Mouse (Mus musculus): ENCODE data around the gene Susd4. TPM values are rescaled to one million over a fixed set of nuclear protein-coding genes. Genes with fewer than 3 reads are reported as not detected.

Susd4 gene
- polyA plus RNA-seq (2016; fragmentation: Nextera tagmentation; extraction: Ambion mirVana) = 19.3 and 21.6 TPM in 2 replicates

DNA sequence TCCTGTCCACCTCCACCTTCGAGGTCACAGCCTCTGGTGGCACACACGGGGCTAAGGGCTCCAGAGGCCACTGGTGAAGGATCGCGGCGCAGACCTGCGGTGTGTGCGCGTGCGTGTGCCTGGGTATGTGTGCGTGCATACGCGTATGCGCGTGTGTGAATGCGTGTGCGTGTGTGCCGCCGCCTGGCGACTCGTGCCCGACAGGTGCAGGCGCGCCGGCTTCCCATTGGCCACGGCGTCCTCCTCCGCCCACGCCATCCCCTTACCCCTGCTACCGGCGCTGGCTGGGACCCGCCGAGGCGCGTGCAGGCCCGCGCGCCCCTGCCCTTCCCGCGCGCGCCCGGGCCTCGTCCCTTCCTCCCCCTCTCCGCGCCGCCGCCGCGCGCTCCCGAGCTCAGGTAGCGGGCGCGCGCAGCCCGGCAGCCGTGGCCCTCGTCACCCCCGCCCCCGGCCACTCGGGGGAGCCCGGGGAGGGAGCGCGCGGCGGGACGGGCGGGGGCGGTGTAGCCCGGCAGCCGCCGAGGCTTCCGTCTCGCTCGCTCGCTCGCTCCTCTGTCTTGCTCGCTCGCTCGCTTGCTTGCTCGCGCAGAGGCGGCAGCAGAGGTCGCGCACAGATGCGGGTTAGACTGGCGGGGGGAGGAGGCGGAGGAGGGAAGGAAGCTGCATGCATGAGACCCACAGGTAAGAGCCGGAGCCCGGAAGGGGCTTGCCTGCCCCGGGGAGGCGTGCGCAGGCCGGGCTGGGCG lies at the start of gene Susd4:
TSS of gene Susd4 (plus strand) at position 145 of the 746 bp plus-strand sequence.
- WGBS = 2% methylated on average over 93 of the region's 95 CpGs
- no peaks in the 10 kb centered on the region for H3K36me3 ChIP-seq (replicated peaks)
- H3K4me1 ChIP-seq = peaks cover 25% of the 10 kb centered on the region
- peak; percentile 94 for ATAC-seq (ENCODE audit: low FRiP score)
- peak within 1 kb of the TSS; percentile 76 for H3K27ac ChIP-seq
- no peaks in the 10 kb centered on the region for H3K9me3 ChIP-seq
- H3K9ac ChIP-seq = peak within 1 kb of the TSS; percentile 70
- peaks cover 43% of the 10 kb centered on the region for H3K27me3 ChIP-seq
- H3K4me3 ChIP-seq (replicated peaks) = peak within 1 kb of the TSS; percentile 65
- peak within 1 kb of the TSS; percentile 96 for H3K4me2 ChIP-seq

DNA sequence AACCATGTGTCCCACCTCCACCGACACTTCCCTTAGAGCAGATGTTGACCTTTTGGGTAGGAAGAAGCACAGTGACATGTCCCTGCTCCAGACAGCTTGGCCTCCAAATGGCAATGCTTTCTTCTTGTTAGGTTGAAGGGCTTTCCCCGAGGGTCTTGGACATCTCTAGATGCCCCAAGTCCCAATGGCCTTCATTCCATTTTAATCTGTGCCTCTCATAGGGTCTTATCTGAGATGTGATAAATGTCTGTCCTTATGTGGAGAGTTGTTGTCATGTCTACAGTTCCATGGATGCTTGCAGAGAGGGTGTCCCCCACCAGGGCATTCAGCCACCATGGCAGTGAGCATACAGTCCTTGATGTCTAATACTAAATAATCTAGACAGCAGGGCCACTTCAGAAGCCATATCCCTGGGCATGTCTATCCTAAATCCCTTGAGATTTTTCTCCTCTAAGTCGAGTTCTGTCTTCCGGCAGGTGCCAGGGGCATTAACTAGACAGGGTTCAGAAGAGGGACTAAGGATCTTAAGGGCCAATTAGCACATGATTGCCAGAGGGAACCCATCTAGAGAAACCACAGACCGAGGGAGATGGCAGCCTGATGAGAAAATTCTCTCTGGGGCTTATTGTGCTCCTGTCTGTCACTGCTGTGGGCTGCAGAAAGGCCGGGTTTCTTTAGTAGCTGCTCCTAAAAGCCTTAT lies 49.3 kb upstream of the Susd4 start:
- H3K4me2 ChIP-seq = no peak overlapping the region
- 58% methylated on average over 6 of the region's 6 CpGs for whole genome bisulfite sequencing

DNA sequence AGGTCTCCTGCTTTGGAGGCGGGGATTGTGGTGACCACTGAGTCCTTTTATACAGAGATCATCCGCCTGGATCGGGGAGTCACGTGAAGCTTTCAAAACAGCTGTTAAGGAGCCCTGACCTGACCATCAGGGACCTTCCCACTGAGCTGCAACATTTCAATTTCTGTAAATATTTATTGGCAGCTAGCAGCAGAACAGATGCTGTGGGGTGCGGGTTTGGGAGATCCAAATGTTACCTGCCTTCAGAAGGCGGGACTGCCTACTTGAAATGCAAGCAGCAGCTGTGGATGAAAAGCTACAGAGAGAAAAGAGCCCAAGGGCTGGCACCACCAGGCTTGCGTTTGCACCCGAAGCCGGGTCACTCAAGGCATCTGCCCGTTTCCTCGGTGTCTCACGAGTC lies 36.1 kb upstream of the Susd4 start:
- 60% methylated on average over 12 of the region's 12 CpGs for WGBS
- no peak overlapping the region for H3K9ac ChIP-seq
- no peaks in the 10 kb centered on the region for H3K36me3 ChIP-seq (replicated peaks)
- no peaks in the 10 kb centered on the region for H3K27me3 ChIP-seq
- no peaks in the 10 kb centered on the region for H3K9me3 ChIP-seq
- H3K4me2 ChIP-seq = no peak overlapping the region
- no peak overlapping the region for H3K27ac ChIP-seq
- H3K4me1 ChIP-seq = peaks cover 6% of the 10 kb centered on the region; the same call in 1 of the 2 replicates
- no peak for ATAC-seq (ENCODE audit: low FRiP score)
- no peak overlapping the region for H3K4me3 ChIP-seq (replicated peaks)

More for the DNA sequence above, 49.3 kb upstream of the Susd4 start:
- Histone ChIP-seq H3K4me1 (peaks cover 10% of the 10 kb centered on the region), H3K27me3 (no peaks in the 10 kb centered on the region), H3K4me3 (replicated peaks) (no peak overlapping the region), H3K36me3 (replicated peaks) (no peaks in the 10 kb centered on the region), H3K9ac (no peak overlapping the region), H3K27ac (no peak overlapping the region), H3K9me3 (no peaks in the 10 kb centered on the region)
- ATAC-seq (ENCODE audit: low FRiP score) = no peak

- Histone ChIP-seq H3K27me3 (no peaks in the 10 kb centered on the region), H3K9ac (no peak overlapping the region), H3K4me1 (peaks cover 6% of the 10 kb centered on the region; the same call in 1 of the 2 replicates), H3K27ac (no peak overlapping the region), H3K4me2 (no peak overlapping the region), H3K4me3 (replicated peaks) (no peak overlapping the region), H3K9me3 (no peaks in the 10 kb centered on the region), H3K36me3 (replicated peaks) (no peaks in the 10 kb centered on the region)
- no peak for ATAC-seq (ENCODE audit: low FRiP score)
- 70% methylated on average over 9 of the region's 9 CpGs for WGBS
These were observed 34.7 kb upstream of the Susd4 start for GRCm38 (mm10) chr1:182729002-182729401.

DNA sequence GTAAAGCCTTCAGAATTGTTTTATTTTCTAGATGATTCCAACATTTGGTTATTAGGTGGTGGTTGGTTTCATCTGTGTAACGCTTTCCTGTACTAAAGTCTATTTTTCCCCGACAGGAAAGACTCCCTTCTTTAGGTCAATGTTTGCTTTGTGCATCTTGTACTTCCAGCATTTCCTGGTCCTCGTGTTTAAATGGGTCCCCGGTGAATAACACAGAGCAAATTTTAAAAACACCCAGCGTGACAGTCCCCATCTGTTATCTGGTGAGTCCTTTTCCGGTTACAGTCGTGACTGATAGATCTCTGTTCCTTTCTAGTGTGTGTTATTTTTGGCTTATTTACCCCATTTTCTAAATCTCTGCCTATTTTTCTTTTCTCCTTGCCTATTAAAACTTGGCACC lies 31.0 kb upstream of the Susd4 start:
- no peaks in the 10 kb centered on the region for H3K36me3 ChIP-seq (replicated peaks)
- H3K9me3 ChIP-seq = no peaks in the 10 kb centered on the region
- no peak overlapping the region for H3K27ac ChIP-seq
- no peak overlapping the region for H3K4me3 ChIP-seq (replicated peaks)
- no peaks in the 10 kb centered on the region for H3K27me3 ChIP-seq
- H3K9ac ChIP-seq = no peak overlapping the region
- WGBS = 83% methylated on average over 7 of the region's 7 CpGs
- no peak for ATAC-seq (ENCODE audit: low FRiP score)
- H3K4me2 ChIP-seq = no peak overlapping the region
- peaks cover 4% of the 10 kb centered on the region; the same call in 1 of the 2 replicates for H3K4me1 ChIP-seq

GRCm38 (mm10) chr1:182735891-182736290 lies 27.8 kb upstream of the Susd4 start:
- Histone ChIP-seq H3K4me2 (no peak overlapping the region), H3K4me3 (replicated peaks) (no peak overlapping the region), H3K36me3 (replicated peaks) (no peaks in the 10 kb centered on the region), H3K27me3 (no peaks in the 10 kb centered on the region), H3K9ac (no peak overlapping the region), H3K9me3 (no peaks in the 10 kb centered on the region), H3K27ac (no peak overlapping the region), H3K4me1 (no peaks in the 10 kb centered on the region)
- WGBS = 63% methylated on average over 4 of the region's 4 CpGs
- no peak for ATAC-seq (ENCODE audit: low FRiP score)

DNA sequence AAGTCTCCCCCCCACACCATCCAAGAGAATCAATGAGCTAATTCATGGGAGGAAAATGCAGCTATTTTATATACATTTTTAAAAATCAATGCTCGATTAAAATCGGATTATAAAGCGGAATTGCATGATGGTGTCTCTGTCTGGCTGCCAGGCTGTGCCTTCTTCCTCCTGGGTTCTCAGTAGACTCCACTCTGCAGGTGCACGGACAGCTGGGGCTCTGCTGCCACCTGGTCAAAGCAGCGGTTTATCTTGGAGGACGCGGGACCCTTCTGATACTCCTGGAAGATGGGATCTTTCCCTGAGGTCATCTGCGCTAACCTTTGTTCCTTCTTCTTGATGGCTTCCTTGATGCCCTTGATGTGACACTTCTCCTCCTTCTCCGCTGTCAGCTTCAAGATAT lies 16.6 kb upstream of the Susd4 start:
- H3K27ac ChIP-seq = no peak overlapping the region
- H3K4me2 ChIP-seq = no peak overlapping the region
- no peak overlapping the region for H3K4me3 ChIP-seq (replicated peaks)
- no peaks in the 10 kb centered on the region; the same call in 1 of the 2 replicates for H3K4me1 ChIP-seq
- 92% methylated on average over 9 of the region's 9 CpGs for WGBS
- ATAC-seq (ENCODE audit: low FRiP score) = no peak
- H3K9ac ChIP-seq = no peak overlapping the region
- H3K36me3 ChIP-seq (replicated peaks) = no peaks in the 10 kb centered on the region
- no peaks in the 10 kb centered on the region for H3K9me3 ChIP-seq
- no peaks in the 10 kb centered on the region for H3K27me3 ChIP-seq

GRCm38 (mm10) chr1:182747834-182748233 lies 15.8 kb upstream of the Susd4 start:
- Histone ChIP-seq H3K36me3 (replicated peaks) (no peaks in the 10 kb centered on the region), H3K9ac (no peak overlapping the region), H3K9me3 (no peaks in the 10 kb centered on the region), H3K4me1 (no peaks in the 10 kb centered on the region; the same call in 1 of the 2 replicates), H3K4me3 (replicated peaks) (no peak overlapping the region), H3K27me3 (no peaks in the 10 kb centered on the region), H3K4me2 (no peak overlapping the region), H3K27ac (no peak overlapping the region)
- ATAC-seq (ENCODE audit: low FRiP score) = no peak
- WGBS = 90% methylated on average over 17 of the region's 17 CpGs

DNA sequence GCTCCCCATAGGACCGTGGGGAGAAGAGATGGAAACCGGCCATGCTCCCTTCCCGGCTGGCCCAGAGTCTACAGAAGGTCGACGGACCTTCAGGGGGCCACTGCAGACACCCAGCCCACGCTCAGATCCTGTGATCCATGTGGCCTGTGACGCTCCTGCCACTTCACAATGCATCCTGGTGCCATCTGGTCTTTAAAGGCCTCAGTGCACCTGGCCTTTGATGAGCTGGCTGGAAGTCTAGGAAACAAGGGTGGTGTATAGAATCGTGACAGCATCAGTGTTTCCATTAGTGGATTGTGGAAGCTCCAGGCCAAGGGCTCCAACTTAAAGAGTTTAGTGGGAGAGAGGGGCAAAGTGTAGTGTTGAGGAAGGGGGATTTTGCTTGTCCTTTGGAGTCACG lies 14.6 kb upstream of the Susd4 start, which contains the start of gene Ccdc185:
TSS of gene Ccdc185 (minus strand) at position 101 of the 400 bp plus-strand sequence.
- H3K4me1 ChIP-seq = no peaks in the 10 kb centered on the region; the same call in 1 of the 2 replicates
- no peaks in the 10 kb centered on the region for H3K9me3 ChIP-seq
- no peak within 1 kb of the TSS for H3K27ac ChIP-seq
- H3K4me3 ChIP-seq (replicated peaks) = no peak within 1 kb of the TSS
- ATAC-seq (ENCODE audit: low FRiP score) = no peak
- 92% methylated on average over 9 of the region's 9 CpGs for WGBS
- H3K27me3 ChIP-seq = no peaks in the 10 kb centered on the region
- no peaks in the 10 kb centered on the region for H3K36me3 ChIP-seq (replicated peaks)
- H3K9ac ChIP-seq = no peak within 1 kb of the TSS
- no peak within 1 kb of the TSS for H3K4me2 ChIP-seq

GRCm38 (mm10) chr1:182751301-182751700 lies 12.4 kb upstream of the Susd4 start:
- ATAC-seq (ENCODE audit: low FRiP score) = no peak
- Histone ChIP-seq H3K4me1 (no peaks in the 10 kb centered on the region; the same call in 1 of the 2 replicates), H3K9me3 (no peaks in the 10 kb centered on the region)

DNA sequence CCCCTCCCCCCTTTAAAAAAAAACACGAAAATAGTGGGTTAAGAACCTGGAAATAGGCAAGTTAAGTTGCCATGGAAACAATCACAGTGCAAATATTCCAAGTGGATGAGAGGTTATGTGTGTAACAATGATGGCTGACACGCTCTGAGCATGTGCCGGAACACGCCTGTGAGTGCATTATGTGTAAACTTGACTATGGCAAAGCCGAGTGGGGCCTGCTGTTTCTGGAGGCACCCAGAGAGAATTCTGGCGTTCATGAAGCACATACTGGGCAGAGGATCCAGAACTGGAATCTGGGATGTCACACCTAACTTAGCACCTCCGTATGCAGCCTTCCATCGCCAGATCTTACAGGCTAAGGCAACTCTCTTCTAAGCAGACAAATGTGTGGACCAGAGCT lies 10.0 kb upstream of the Susd4 start:
- Histone ChIP-seq H3K36me3 (replicated peaks) (no peaks in the 10 kb centered on the region), H3K27ac (no peak overlapping the region), H3K27me3 (no peaks in the 10 kb centered on the region), H3K9me3 (no peaks in the 10 kb centered on the region), H3K4me1 (no peaks in the 10 kb centered on the region; the same call in 1 of the 2 replicates), H3K4me2 (no peak overlapping the region), H3K4me3 (replicated peaks) (no peak overlapping the region), H3K9ac (no peak overlapping the region)
- WGBS = 81% methylated on average over 8 of the region's 8 CpGs
- no peak for ATAC-seq (ENCODE audit: low FRiP score)

More at GRCm38 (mm10) chr1:182751301-182751700, 12.4 kb upstream of the Susd4 start:
- Histone ChIP-seq H3K4me3 (replicated peaks) (no peak overlapping the region), H3K4me2 (no peak overlapping the region), H3K27ac (no peak overlapping the region), H3K36me3 (replicated peaks) (no peaks in the 10 kb centered on the region), H3K9ac (no peak overlapping the region), H3K27me3 (no peaks in the 10 kb centered on the region)
- WGBS = 61% methylated on average over 8 of the region's 8 CpGs

DNA sequence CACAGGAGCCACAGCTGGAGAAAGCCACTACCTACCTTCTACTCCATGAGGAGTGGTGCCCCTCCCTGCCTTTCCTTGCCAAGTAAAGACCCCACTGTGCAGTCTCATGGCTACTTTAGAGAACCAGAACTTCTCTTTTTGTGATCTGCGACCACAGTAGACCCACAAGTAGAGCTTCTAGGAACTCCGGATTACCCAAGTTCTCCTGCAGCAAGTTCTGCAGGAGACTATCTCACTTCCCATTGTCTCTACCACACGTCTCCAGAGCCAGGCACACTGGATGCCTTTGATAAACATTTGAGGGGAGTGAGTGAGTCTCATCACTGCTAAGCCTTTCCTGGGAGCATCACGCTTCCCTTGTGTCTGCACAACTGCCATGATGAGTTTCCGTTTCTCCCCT lies 8.8 kb upstream of the Susd4 start:
- ATAC-seq (ENCODE audit: low FRiP score) = no peak
- Histone ChIP-seq H3K4me1 (no peaks in the 10 kb centered on the region; the same call in 1 of the 2 replicates), H3K27ac (no peak overlapping the region), H3K9ac (no peak overlapping the region), H3K4me2 (no peak overlapping the region), H3K36me3 (replicated peaks) (no peaks in the 10 kb centered on the region), H3K27me3 (no peaks in the 10 kb centered on the region), H3K4me3 (replicated peaks) (no peak overlapping the region), H3K9me3 (no peaks in the 10 kb centered on the region)
- WGBS = 84% methylated on average over 5 of the region's 5 CpGs

All from forebrain, embryonic 12.5 days (tissue).